Mouse (Mus musculus) urinary bladder, postnatal 25 days (tissue): ENCODE measurements at regions not wholly inside any gene's neighbourhood (a gene's known extent, or its start where the extent isn't known, plus 50 kb on each side); places are given as distances from the start of the nearest gene placed in this dataset.

ENCODE experiments used
- DNase-seq: peaks from one replicate; pipeline ENCODE4 v3.0.0; 2022; ENCODE audit warnings: low spot score

DNA sequence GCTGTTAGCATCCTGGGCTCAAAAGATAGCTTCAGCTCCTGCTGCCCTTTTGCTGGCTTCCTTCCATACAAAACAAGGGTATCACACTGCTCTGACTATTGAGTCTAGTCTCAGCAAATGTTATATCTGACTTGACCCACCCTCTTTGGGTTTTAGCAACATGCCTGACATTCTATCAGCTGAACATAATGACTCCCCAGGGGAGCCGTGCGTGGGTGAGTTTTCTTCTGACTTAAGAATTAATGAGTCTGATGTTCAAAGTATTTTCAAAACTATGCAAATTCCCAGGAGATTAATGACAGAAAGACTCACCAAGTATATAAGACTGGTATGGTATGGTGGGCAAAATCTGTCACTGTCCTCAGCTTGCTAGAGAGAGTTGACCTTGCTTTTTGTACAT, 159.0 kb downstream of the Pmp22 start:
- DNase-seq = no peak

- no peak for DNase-seq
These were observed 161.8 kb downstream of the Pmp22 start for GRCm38 (mm10) chr11:63290618-63291017.

GRCm38 (mm10) chr11:63293485-63293884, 164.7 kb downstream of the Pmp22 start:
- no peak for DNase-seq

GRCm38 (mm10) chr11:63294476-63294875, 165.7 kb downstream of the Pmp22 start:
- DNase-seq = no peak

GRCm38 (mm10) chr11:63296476-63296875, 167.7 kb downstream of the Pmp22 start:
- DNase-seq = no peak

GRCm38 (mm10) chr11:63299712-63300581, 171.2 kb downstream of the Pmp22 start:
- DNase-seq = no peak

DNA sequence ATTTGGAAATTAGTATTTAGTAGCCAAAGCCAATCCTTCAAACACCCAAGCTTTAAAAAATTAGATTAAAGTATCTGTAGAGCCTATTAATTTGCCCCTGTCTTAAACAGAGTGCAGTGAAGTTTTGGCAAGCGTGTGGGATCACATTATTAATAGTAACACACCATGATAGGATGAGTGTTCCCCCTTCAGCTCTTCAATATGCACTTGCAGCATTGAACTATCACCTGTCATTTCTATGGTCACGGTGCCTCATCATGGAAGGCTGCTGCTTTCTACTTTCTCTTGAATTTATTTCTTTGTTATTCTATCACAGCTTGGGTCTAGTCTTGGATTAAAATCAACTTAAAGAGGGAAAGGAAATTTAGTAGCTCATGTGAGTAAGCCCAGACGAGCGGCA, 196.4 kb downstream of the Pmp22 start:
- no peak for DNase-seq

DNA sequence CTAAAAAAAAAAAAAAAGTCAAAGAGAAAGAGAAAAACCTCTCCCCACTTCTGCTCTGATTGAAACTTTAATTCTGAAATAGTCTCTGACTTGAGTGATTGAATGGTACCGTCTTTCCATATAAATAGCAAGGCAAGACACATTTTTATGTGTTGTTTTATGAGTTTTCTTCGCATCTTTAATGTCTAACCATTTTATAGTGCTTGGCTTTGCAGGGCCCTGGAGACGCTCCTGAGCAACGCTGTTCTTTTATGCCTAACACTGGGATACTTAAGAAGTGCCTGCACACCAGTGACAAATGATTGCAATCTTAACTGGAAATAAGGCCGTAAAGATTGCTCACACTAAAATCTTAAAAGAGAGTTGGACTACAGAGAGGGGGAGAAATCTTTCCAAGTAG, 198.1 kb downstream of the Pmp22 start:
- no peak for DNase-seq

GRCm38 (mm10) chr11:63337503-63337902, 208.7 kb downstream of the Pmp22 start:
- no peak for DNase-seq

DNA sequence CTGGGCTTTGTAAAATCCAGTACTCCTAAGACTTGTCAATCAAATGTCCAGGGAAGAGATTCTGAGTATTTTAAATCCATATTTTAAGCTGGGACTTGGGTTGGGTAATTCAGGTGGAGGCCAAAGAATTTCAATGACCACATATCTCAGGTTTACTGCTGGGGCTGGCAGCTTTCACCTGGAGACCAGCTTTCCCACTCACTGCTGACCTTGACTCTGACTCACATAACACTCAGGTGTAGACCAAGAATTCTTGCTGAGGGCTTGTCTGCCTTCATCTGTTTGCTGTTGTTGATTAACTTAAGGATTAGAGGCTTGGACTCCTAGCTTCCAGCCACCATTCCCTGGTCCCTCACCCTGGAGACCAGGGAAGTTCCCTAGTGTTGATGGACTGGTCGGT, 209.5 kb downstream of the Pmp22 start:
- DNase-seq = no peak

DNA sequence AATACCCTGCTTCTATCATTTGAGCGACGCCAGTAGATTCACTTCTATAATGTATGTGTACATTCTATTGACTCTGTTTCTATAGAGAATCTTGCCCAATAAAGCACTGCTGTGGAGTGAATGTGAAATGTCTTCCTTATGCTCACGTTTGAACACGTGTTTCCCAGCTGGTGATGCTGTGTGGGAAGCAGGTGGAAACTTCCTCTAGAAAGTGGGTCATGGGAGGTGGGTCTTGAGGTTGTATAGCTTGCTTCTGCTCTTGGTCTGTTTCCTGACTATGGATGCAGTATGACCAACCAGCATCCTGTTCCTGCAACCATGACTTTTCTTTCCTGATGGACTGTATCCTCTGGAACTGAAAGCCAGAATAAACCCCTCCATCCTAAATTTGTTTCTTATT, 216.9 kb downstream of the Pmp22 start:
- DNase-seq = no peak

- no peak for DNase-seq
These were observed 221.4 kb downstream of the Pmp22 start for GRCm38 (mm10) chr11:63350123-63350696.

GRCm38 (mm10) chr11:63351999-63352398, 223.2 kb downstream of the Pmp22 start:
- DNase-seq = no peak

GRCm38 (mm10) chr11:63352990-63353389, 224.2 kb downstream of the Pmp22 start:
- DNase-seq = no peak

DNA sequence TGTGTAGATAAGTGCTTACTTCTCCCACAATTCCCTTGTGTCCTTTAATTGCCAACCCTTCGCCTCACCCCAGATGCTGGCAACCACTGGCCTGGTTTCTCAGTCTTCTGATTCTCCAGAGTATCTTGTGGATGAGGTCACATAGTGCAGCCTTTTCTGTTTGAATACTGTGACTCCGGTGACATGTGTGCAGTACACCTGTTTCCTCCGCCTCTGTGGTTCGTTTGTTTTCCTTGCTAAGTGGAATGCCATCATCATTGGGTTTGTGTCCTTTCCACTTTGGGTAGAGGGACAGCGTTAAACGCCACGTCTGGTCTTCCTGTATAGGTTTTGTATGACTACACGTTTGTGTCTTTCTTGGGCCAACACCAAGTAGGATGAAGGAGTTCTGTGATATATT, 224.9 kb downstream of the Pmp22 start:
- no peak for DNase-seq

DNA sequence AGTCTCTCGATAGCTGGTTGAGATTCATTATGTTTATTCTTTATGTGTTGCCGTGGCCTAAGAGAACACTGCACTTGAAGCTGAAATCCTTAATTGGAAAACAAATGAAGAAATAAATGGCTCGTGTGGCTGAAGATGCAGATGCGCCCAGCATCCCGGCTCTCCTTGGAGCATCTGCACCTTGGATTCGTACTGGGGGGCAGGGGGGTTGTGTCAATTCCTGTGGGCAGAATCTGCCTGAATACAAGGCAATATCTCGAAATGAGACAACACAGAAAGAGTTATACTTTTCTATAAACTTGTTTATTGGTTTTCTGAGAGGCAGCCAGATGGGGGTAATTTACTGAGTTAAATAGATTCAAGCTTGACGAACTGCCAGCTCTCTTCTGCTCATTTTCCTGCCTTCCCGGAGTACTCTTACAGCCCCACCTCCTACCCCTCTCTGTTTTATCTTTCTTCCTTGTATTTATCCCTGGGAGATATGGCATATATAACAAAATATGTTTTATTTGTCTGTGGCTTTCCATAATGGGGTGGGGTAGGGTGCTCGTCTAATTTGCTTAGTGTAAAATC, 229.1 kb downstream of the Pmp22 start:
- no peak for DNase-seq

GRCm38 (mm10) chr11:63367756-63368265, 239.0 kb downstream of the Pmp22 start:
- no peak for DNase-seq

- DNase-seq = no peak
These were observed 240.7 kb downstream of the Pmp22 start for GRCm38 (mm10) chr11:63369475-63369874.

GRCm38 (mm10) chr11:63376311-63376710, 247.5 kb downstream of the Pmp22 start:
- no peak for DNase-seq

DNA sequence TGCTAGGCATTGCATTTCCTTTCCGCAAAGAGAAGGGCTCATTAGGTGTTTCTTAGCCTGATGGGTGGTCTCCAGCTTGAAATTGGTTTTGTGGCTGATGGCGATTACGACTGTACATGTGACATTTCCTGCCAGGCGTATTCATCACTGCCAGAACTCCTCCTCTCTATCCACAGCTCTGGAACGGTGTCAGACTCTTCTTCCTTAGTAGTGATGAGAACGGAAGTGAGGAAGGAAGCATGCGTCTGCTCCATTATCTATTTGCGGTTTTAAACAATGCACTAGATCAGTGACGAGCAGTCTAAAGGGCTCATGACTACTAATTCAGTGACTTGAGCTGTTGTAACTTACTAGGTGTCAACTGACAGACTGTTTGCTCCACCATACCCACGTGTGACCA, 248.2 kb downstream of the Pmp22 start:
- DNase-seq = no peak

GRCm38 (mm10) chr11:63388247-63388646, 259.5 kb downstream of the Pmp22 start:
- DNase-seq = no peak

GRCm38 (mm10) chr11:63391478-63391877, 262.7 kb downstream of the Pmp22 start:
- DNase-seq = no peak

DNA sequence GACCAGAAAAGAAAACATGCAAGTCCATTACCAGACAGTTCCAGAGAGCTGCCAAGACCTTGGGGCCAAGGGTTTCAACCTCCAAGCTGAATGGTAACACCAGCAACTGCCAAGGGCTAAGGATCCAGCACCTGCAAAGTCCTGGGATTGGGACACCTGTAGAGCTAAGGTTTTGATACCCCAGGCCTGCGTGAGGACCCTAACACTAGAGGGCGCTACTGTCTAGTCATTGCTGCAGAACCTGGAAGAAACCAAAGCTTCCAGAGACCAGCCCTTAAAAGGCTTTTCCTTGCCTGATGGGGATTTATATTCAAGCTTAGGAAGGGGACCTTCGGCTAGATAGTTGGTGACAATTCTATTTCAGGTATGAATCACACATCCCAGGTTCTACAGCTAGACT, 263.6 kb downstream of the Pmp22 start:
- peak; percentile 6 for DNase-seq
